Mouse (Mus musculus) frontal cortex, postnatal 25 days (tissue): ENCODE results near the gene Mamstr.

ENCODE experiments used
- DNase-seq, 2 experiments: peaks; one replicate each; pipeline ENCODE4 v3.0.0; 2022; ENCODE audit warnings: low spot score in 2 of 2

The Mamstr gene

DNA sequence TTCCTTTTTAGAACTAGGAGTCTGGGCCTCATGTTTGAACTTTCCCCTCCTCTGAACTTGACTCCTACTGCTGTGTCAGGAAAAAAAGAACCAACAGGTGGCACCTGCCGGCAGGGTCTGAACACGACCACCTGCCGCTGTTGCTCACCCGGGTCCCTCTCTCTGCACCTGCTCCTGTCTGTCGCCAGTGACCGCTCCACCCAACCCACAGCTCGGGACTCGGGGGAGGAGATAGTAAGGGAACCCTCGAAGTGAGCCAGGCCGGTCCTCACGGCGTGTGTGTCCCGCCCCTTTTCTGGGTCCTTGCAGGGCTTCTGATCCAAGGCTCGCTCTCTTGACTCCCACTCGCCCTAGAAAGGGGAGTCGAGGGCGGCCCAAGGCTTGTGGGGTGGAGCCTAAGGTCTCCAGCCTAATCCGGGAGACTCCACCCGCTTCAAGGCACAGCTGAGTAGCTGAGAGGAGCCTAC lies at the start of gene Mamstr:
Mamstr (plus strand) TSS at position 417 of the 467 bp plus-strand sequence.
- no peak for DNase-seq

DNA sequence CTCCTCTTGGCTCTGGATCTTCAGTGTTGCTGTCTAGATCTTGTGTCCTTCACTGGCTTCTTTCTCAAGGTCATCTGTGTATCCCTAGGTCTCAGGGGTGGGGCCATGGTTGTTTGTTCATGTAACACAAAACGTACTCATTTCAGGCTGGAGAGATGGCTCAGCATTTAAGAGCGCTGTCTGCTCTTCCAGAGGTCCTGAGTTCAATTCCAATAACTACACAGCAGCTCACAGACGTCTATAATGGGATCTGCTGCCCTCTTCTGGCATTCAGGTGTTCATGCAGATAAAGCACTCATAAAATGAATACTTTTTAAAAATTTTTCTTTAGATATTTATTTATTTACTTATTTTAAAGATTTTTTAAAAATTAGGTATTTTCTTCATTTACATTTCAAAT lies 48.9 kb upstream of the Mamstr start:
- no peak for DNase-seq

DNA sequence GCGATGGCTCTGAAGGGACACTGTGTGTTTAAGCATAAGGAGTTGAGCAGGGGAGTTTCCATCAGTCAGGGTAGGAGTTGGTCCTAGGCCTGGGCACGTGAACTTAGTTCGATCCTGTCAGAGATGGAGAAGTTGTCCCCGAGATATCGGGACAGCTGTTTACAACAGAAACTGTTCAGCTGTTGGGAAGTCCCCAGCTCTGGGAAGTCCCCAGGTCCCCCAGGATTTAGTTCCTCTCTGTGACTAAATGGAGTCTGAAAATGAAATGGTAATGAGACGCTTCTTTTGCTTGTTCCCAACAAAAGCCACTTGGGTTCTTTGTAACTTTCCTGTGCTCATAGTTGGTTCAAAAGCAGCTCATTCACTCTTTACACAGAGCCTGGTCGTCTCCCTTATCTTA lies 47.9 kb upstream of the Mamstr start:
- no peak for DNase-seq

GRCm38 (mm10) chr7:45593118-45593815 lies 46.5 kb upstream of the Mamstr start:
- DNase-seq: peak; percentile 58 to 62

- no peak for DNase-seq
Observed at GRCm38 (mm10) chr7:45595176-45595575, 44.6 kb upstream of the Mamstr start.

GRCm38 (mm10) chr7:45596107-45596506 lies 43.7 kb upstream of the Mamstr start:
- no peak for DNase-seq

- DNase-seq: no peak
Observed at GRCm38 (mm10) chr7:45597013-45597412, 42.8 kb upstream of the Mamstr start.

DNA sequence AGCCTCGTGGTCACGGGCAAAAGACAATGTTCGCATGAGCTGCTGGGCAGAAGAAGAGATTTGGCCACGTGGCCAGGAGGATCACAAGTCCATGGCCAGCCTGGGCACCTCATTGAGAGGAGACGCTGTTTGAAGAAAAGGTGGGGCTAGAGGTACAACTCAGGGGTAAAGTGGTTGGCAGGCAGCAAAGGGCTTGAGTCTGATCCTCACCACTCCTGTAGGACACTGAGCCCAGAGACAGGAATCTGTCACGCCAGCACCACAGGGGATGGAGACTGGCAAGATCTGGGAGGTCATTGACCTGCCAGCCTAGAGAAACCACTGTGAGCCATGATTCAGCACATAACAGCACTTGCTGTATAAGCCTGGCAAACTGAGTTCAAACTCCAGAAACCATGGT lies 42.2 kb upstream of the Mamstr start:
- DNase-seq: no peak

DNA sequence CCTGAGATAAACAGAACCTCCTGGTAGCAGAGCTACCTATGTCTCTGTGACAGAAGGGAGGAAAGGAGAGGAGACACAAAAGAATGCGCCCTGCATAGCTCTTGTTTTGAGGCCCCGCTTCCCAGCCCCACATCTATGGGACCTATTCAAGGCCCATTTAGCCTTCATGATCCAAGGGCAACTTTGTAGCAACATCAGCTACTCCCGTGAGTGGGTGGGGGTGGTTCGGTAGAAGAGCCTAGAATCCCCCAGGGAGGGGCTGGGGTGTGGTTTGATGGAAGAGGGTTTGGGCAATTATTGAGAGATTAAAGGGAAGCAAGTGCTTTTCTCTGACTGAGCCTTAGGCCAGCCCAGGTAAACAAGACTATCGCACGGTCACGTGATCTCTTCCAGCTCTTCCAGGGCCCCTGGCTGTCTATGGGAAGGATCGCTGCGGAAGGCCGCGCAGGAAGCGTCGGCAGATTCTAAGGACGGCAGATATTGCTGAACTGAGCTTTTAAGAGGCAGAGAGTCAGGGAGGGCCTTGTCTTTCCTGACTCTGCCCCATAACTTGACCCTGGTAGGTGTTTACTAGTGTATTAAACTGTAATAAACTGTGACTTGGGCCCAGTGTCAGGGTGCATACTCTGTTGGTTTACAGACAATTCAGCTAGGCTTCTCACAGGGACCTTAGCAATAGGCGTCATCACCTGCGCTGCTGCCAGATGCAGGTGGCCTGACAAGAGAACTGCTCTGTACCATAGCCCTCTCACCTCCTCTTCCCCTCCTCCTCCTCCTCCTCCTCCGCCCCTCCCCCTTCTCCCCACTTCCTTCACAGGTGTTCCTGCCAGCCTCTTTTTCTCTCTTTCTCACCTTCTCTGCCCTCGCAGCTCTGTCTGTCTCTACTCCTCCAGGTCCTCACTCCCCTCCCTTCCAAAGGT lies 40.6 kb upstream of the Mamstr start:
- no peak for DNase-seq

DNA sequence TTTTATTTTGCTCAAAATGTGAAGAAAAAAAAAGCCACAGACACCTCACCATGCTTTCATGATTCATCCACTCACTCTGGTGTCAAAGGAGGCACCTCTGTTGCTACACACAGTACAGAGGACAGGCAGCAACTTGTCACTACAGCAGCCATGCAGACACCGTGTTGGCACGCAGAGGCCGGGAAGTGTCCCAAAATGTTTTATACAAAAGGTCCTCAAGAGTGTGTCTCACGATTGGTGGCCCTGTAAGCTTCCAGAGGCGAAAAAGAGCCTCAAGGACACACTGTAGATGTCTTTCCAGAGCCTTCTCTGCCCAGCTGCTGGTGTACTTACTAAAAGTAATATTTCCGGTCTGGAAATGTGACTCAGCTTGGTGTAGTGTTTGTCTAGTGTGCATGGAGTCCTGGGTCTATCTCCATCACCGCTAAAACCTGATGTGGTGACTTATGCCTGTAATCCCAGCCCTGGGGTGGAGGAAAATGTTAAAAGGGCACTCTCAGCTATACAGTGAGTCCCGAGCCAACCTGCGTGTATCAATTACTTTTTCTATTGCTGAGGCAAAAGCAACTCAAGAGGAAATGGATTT lies 34.0 kb upstream of the Mamstr start:
- no peak for DNase-seq

- no peak for DNase-seq
Observed at GRCm38 (mm10) chr7:45609511-45609910, 30.3 kb upstream of the Mamstr start.

- no peak for DNase-seq
Observed at GRCm38 (mm10) chr7:45616277-45616676, 23.5 kb upstream of the Mamstr start.

DNA sequence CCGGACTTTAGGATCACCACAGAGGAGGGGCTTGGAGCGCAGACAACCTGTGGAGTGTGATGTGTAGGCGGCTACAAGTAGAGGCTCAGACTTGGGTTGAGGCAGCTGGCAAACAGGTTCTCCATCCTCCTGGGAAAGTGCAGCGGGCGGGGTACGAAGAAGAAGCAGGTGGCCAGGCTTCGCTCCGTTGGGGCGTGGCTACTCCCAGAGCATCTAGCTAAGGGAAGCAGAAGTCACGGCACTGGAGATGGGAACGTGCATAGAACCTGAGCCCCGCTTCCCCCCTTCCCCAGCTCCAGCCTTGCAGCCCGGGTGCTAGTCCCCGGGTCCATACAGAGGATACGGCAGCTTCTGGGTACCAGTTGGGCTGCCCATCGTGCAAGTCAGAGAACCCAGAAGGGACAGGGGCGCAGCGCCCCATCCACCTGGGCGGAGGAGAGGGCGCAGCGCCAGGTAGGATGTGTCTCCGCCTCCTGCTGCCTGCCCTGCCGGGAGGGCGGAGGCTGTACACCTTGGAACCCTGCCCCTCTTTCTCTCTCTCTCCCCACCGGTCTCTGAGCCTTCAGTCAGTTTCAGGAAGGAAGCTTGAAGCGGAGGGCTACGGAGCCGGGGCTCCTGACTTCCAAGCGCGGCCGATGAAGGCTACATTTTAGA lies 22.6 kb upstream of the Mamstr start, which contains the start of gene Fut1:
Fut1 (plus strand) TSS at position 248 of the 654 bp plus-strand sequence.
- DNase-seq: no peak

DNA sequence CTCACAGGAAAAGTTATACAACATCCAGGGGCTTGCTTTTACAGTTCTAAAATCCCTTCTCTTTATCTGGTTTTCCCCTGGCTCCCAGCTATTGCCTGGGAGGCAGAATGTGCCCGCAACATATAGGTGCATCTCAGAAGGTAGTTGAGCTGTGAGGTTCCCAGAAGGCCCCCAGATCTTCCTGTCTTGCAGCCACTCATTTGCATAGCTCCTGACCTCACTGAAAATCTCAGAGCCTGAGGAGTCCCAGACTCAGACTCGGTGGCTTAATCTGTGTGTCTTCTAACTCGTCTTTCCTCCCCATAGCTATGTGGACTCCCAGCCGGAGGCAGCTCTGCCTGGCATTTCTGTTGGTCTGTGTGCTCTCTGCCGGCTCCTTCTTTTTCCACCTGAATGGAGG lies 21.5 kb upstream of the Mamstr start:
- DNase-seq: no peak

DNA sequence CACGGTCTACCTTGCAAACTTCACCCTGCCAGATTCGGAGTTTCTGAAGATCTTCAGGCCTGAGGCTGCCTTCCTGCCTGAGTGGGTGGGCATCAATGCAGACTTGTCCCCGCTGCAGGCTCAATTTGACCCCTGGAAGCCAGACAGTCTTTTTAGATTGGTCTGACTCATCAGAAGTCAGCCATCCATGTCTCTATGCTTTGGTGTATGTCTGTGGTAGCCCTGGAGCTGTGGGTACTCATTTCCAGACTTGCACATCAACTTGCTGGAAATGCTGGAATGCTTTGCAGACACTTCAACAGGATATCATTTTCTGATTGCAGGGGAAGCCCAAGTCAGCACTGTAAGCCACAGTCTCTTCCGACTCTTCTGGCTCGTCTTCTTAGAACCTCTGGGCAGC lies 20.2 kb upstream of the Mamstr start:
- no peak for DNase-seq

DNA sequence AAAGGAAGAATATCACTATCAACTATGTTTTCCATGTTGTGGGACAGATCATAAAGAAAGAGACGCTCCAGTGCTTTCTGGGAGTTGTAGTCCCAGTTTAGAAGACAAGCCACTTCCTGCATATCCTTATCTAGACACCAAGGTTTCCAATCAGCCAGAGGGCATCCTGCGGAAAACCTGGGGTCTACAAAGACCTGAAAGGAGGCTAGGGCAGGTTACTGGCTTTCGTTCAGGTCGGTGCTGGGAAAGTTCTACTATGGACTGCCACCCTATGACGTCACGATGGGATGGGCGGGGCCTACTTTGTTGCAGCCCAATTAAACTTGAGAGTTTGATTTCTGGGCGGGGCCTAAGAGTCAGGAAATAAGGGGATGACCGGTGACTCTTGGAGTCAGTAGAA lies 18.3 kb upstream of the Mamstr start, which contains the start of gene Izumo1:
Izumo1 (plus strand) TSS at position 369 of the 400 bp plus-strand sequence.
- no peak for DNase-seq

- no peak for DNase-seq
Observed at GRCm38 (mm10) chr7:45623507-45623906, 16.3 kb upstream of the Mamstr start.

DNA sequence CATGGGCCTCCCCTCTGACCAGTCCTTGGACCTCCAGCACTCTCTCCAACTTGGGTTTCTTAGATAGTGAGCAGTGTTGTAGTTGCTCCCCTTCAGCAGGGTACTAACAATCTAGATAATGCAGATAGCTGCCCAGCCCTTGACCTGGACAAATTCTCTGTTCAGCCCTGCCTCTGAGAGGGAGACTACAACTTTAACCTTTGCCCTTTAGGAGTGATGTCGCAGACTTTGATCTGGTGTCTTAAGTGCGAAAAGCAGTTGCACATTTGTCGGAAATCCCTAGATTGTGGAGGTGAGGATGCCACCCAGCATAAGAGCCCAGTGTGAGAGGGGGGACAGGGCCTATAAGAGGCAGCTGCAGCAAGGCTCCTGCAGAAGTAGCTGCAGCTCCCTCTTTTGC lies 15.1 kb upstream of the Mamstr start:
- no peak for DNase-seq

DNA sequence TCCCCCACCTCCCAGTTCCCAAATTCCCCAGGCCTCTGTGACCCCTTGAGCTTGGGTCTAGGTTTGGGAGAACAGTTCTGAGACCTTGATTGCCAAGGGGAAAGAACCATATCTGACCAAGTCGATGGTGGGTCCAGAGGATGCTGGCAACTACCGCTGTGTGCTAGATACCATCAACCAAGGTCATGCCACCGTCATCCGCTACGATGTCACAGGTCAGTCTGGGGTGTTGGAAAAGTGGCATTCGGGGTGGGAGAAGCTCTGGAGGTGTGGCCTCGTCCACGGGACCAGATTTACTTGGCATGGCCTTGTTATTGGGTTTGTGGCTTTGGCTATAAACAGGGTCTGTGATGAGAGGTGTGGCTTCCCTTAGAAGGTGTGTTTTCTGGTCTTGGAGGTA lies 14.3 kb upstream of the Mamstr start:
- no peak for DNase-seq

GRCm38 (mm10) chr7:45626571-45627076 lies 13.2 kb upstream of the Mamstr start:
- no peak for DNase-seq

GRCm38 (mm10) chr7:45627261-45627660 lies 12.5 kb upstream of the Mamstr start, which contains the start of gene Rasip1:
TSS of gene Rasip1 (plus strand) at chr7:45627488.
- DNase-seq: no peak
